Mouse (Mus musculus) brown adipose tissue, adult 24 weeks (tissue): ENCODE measurements at regions not wholly inside any gene's neighbourhood (a gene's known extent, or its start where the extent isn't known, plus 50 kb on each side); places are given as distances from the start of the nearest gene placed in this dataset.
A peak's percentile ranks its signal among the peaks of the same experiment; 100 is the strongest.

Experiments
- H3K27ac ChIP-seq: fragments of 200-500 bp; replicated peaks from 2 replicates; pipeline ENCODE4 v1.5.1; 2012; ENCODE audit warnings: low read depth, mild to moderate bottlenecking, low read length
- H3K4me1 ChIP-seq: fragments of 200-500 bp; 2 replicates; pipeline ENCODE4 v1.6.1; 2012; ENCODE audit warnings: low read length, mixed read lengths; ENCODE audit not compliant: control insufficient read depth, insufficient read depth, insufficient read length
- H3K4me3 ChIP-seq: fragments of 200-500 bp; 2 replicates; pipeline ENCODE4 v1.5.1; 2012; ENCODE audit warnings: low read depth, mild to moderate bottlenecking, low read length, moderate library complexity; ENCODE audit not compliant: insufficient read depth

DNA sequence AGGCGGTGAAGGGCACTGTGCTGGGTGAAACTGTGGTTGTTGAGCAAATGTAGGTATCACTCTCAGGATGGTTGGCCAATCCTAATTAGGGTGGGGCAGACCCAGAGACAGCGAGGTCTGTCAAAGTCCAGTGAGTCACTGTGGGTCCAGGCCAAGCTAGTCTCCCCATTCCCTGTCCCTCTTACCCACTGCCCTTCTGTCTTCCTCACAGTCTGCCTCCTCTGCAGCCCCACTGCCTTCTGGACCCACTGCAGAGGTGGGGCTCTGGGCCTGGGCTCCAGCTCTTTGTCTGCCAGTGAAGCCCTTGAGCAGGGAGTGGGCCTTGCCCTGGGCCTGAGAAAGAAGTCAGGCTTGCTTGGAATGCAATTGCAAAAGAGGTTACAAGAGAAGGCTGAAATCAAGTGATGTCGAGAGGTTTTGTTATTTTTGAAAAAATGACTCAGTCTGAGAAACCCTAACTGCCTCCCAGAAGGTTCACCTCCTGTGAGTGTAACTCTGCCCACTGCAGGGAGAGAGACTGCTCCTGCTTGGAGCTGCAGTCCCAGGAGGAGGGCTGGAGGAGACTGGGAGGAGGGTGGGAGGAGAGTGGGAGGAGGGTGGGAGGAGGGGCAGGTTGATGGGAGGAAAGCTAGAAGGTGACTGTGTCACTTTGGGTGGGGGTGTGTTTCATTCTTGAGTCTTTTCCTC lies 193.3 kb downstream of the 4933412E24Rik start:
- Histone ChIP-seq H3K4me3 (no peak overlapping the region), H3K4me1 (peaks cover 3% of the 10 kb centered on the region), H3K27ac (peak overlapping the region; percentile 94)

GRCm38 (mm10) chr15:59820317-59820716 lies 196.1 kb downstream of the 4933412E24Rik start:
- peaks cover 6% of the 10 kb centered on the region for H3K4me1 ChIP-seq

GRCm38 (mm10) chr15:59816031-59816430 lies 200.4 kb downstream of the 4933412E24Rik start:
- Histone ChIP-seq H3K4me1 (peaks cover 3% of the 10 kb centered on the region), H3K4me3 (no peak overlapping the region), H3K27ac (0 out of 2 replicates have a peak overlapping the region, but pooled peaks have one; percentile 35)

More at GRCm38 (mm10) chr15:59820317-59820716, 196.1 kb downstream of the 4933412E24Rik start:
- Histone ChIP-seq H3K27ac (no peak overlapping the region), H3K4me3 (no peak overlapping the region)

- Histone ChIP-seq H3K4me3 (no peak overlapping the region), H3K27ac (no peak overlapping the region), H3K4me1 (peaks cover 3% of the 10 kb centered on the region)
Observed at GRCm38 (mm10) chr15:59811566-59811965, 204.8 kb downstream of the 4933412E24Rik start.

- no peak overlapping the region for H3K27ac ChIP-seq
- H3K4me1 ChIP-seq = no peaks in the 10 kb centered on the region
- no peak overlapping the region for H3K4me3 ChIP-seq
Observed at GRCm38 (mm10) chr15:59809361-59809760, 207.1 kb downstream of the 4933412E24Rik start.

- Histone ChIP-seq H3K4me3 (no peak overlapping the region), H3K27ac (no peak overlapping the region), H3K4me1 (no peaks in the 10 kb centered on the region)
Observed at GRCm38 (mm10) chr15:59807723-59808122, 208.7 kb downstream of the 4933412E24Rik start.

DNA sequence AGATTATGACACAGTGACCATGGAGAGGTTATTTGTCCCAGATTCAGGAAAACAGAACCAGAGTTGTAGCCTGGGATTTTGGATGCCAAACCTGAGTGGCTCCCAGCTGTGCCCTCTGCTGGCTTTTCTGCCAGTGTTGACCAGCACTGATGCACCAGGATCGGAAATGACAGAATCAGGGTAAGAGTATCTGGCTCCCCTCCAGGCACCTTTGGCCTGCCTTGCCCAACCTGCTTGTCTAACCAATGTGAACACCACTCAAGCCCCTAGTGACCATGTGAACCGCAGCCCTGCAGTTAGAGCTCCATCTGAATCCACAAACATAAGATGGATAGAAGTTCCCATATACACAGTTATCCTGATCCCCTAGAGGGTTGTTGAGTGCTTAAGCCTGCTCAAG lies 210.6 kb downstream of the 4933412E24Rik start:
- H3K27ac ChIP-seq = no peak overlapping the region
- H3K4me3 ChIP-seq = no peak overlapping the region
- no peaks in the 10 kb centered on the region for H3K4me1 ChIP-seq

DNA sequence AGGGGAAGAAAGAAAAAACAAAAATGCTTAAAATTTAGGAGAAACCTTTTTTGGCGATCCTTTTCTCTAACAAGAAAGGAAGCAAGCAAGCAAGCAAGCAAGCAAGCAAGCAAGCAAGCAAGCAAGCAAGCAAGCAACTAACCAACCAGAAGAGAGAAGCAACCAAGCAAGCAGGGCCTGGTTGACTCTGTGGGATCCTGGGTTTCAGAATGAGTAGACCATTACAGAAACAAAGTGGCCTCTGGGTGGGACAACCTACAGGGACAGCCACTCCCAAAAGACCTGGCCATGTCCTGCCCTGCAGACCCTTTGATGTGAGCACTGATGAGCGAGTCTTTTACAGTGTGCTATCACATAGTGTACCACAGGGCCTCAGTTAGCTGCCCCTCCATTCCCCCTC lies 211.6 kb downstream of the 4933412E24Rik start:
- no peaks in the 10 kb centered on the region for H3K4me1 ChIP-seq
- no peak overlapping the region for H3K4me3 ChIP-seq
- H3K27ac ChIP-seq = no peak overlapping the region

DNA sequence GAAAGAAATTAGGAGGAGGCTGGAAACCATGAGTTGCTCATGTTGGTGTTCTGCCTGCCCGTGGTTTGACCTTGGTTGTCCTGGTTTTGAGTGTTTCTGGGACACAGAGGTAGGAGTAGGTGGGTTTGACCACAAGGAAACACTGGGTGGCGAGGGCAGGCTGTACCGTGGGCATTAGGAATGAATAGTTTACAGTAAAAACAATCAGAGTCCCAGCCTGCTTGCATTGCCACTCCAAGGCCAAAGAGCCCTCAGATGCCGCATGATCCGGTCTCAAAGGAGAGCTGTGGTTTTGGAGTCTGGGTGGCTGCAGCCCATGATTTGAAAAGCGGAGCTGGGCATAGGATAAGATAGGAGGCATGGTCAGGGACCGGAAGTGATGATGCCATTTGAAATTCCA lies 212.0 kb downstream of the 4933412E24Rik start:
- no peak overlapping the region for H3K27ac ChIP-seq
- H3K4me1 ChIP-seq = no peaks in the 10 kb centered on the region

DNA sequence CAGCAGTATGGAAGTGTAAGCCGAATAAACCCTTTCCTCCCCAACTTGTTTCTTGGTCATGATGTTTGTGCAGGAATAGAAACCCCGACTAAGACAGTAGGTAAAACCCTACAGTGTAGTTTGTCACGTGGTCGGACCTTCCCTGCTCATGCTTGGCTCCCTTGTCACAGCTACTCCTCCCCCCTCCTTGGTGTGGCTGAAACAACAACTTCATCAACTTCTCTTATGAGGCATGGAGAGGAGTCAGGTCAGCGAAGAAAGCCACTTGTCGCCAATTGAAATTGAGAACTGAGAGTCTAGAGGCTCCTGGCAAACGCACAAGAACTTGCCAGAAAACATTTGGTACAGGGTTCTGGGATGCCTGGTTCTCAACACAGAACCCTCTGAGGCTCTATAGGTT lies 214.1 kb downstream of the 4933412E24Rik start:
- no peaks in the 10 kb centered on the region for H3K4me1 ChIP-seq
- H3K4me3 ChIP-seq = no peak overlapping the region
- no peak overlapping the region for H3K27ac ChIP-seq

More for the DNA sequence above, 212.0 kb downstream of the 4933412E24Rik start:
- no peak overlapping the region for H3K4me3 ChIP-seq

DNA sequence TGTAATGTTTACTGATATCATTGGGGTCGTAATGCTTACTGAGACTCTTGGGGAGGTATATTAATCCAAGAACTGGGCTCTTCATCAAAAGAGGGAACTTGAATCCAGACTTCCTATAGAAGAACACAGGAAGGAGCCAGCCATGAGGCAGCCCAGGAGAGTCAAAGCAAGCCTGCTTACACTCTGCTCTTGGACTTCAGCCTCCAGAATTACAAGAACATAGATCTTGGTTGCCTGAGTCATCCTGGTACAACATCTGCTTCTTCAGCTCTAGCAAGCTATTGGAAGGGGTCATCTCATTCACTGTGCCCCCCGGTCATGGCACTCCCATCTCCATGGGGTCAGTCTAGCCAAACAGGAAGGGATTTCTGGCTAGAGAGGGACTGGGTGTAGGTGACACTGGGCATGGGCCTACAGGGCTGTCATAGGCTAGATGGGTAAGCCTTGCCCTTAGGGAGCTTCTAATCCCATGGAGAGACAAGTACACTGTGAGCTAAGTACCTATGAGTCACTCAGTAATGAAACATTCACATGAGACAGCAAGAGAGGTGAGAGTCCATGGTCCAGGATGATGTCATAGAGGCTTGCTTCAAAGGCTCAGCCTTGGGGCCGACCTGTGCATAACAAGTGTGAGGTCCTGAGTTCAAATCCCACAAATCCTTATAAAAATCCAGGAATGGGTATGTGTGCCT lies 217.1 kb downstream of the 4933412E24Rik start:
- H3K4me3 ChIP-seq = no peak overlapping the region
- no peak overlapping the region for H3K27ac ChIP-seq
- H3K4me1 ChIP-seq = no peaks in the 10 kb centered on the region

DNA sequence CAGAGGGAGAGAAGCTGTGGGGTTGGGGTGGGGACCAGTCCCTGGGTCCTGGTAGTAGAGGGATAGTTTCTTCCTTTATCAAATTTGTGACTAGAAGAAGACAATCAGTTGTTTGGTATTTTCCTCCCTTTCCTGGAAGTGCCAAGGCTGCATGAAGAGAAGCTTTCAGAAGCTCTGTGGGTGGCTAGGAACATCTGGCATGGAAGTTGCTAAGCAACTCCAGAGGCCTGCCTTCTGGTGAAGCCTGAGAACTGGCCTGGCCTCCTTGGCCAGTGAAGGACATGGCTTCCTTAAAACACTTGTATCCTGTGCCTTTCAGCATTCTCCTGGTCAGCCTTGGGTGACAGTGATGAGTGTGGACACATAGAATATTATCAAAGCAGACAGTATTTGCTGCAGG lies 217.9 kb downstream of the 4933412E24Rik start:
- Histone ChIP-seq H3K4me1 (no peaks in the 10 kb centered on the region), H3K4me3 (no peak overlapping the region), H3K27ac (no peak overlapping the region)

DNA sequence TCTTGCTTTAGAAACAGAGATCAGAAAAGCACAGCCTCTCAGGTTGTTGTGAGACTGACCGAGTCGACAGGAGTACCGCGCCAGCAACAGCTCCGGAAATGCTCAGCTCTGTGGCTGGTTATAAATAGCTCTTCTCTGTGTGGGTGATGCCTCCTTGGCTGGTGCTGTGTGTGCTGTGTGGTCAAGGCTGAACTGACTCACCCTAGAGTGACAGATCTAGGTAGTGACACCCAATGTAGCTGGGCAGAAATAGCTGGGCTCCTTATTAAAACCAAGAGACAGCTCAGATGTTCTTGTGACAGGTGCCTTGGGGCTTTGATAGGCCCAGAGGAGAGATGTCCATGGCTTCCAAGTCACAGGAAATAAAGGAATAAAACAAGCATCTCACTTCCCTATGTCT lies 220.7 kb downstream of the 4933412E24Rik start:
- H3K27ac ChIP-seq = no peak overlapping the region
- H3K4me1 ChIP-seq = no peaks in the 10 kb centered on the region

GRCm38 (mm10) chr15:59794871-59795270 lies 221.5 kb downstream of the 4933412E24Rik start:
- no peaks in the 10 kb centered on the region for H3K4me1 ChIP-seq
- no peak overlapping the region for H3K4me3 ChIP-seq
- H3K27ac ChIP-seq = no peak overlapping the region

More for the DNA sequence above, 220.7 kb downstream of the 4933412E24Rik start:
- H3K4me3 ChIP-seq = no peak overlapping the region

DNA sequence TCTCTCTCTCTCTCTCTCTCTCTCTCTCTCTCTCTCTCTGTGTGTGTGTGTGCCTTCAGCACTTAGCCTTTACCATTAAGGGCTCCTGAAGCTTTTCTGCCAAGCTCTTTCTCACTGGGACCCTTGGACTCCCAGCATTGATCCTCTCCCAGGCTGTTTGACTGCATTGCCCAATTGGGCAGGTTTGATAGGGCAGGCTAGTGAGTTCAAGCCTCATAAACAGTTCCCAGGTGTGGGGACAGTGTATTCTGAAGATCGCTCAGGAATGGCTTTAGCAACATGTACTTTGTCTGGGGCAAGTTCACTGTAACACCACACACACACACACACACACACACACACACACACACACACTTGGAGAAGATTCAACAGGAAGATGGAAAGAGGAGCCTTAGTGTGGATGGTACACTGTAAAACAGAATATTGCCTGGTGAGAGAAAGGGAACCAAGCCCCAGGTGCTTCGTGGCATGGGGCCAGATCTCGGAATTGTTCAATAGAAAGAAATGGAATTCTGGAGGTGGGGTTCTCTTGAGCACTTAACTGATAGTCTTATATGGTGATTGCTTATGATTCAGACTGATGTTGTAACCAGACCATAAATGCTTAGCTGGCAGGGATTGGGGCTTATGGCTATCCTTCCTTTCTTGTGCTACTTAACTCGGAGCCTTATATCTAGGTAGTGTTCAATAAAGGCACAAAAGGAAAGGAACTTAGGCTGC lies 229.5 kb downstream of the 4933412E24Rik start:
- Histone ChIP-seq H3K27ac (no peak overlapping the region), H3K4me1 (peaks cover 7% of the 10 kb centered on the region), H3K4me3 (no peak overlapping the region)
